Mouse (Mus musculus): ENCODE data around the gene Prf1. TPM values are rescaled to one million over a fixed set of nuclear protein-coding genes. Genes with fewer than 3 reads are reported as not detected.

The Prf1 gene
- total and polyA plus RNA-seq, 3 experiments, result 0.23 to 1.3 (median 0.32) TPM

GRCm38 (mm10) chr10:61273081-61273843 lies 24.4 kb upstream of the Prf1 start, which contains the start of gene Adamts14:
Gene Adamts14 (minus strand): TSS chr10:61273438.
- intact Hi-C loops (cut with DNase I), result loop anchor here (5.0 kb wide), 1 partner anchor 39 kb away; no protein-coding TSS in a partner anchor
- H3K79me2 ChIP-seq (replicated peaks; ENCODE audit: control insufficient read depth, insufficient read depth, low read length), result no peaks in the 10 kb centered on the region
- peaks cover 4% of the 10 kb centered on the region for H3K4me1 ChIP-seq (ENCODE audit: control insufficient read depth, insufficient read depth, low read length)
- H3K4me3 ChIP-seq, result peak within 1 kb of the TSS; percentile 57
- TF ChIP-seq CTCF (IDR thresholded peaks at IDR 0.05) (no peak), EP300 (IDR thresholded peaks at IDR 0.05; ENCODE audit: insufficient read depth, low read depth, low read length) (no peak), POLR2A (IDR thresholded peaks at IDR 0.05; ENCODE audit: insufficient read depth, low read depth, low read length) (no peak)
- H3K9ac ChIP-seq (ENCODE audit: low read depth, low read length), result peak within 1 kb of the TSS; percentile 75
- peak; percentile 65 to 69 for DNase-seq
- H3K36me3 ChIP-seq (ENCODE audit: control insufficient read depth, insufficient read depth, low read length), result no peaks in the 10 kb centered on the region
- WGBS, result 2% methylated on average over 57 of the region's 75 CpGs
- peak within 1 kb of the TSS; percentile 44 for H3K27ac ChIP-seq
- no peaks in the 10 kb centered on the region for H3K27me3 ChIP-seq (ENCODE audit: control insufficient read depth, insufficient read depth, low read length)

- H3K79me2 ChIP-seq (replicated peaks; ENCODE audit: control insufficient read depth, insufficient read depth, low read length), result no peaks in the 10 kb centered on the region
- H3K9ac ChIP-seq (ENCODE audit: low read depth, low read length), result no peak overlapping the region
- WGBS, result 70% methylated on average over 7 of the region's 7 CpGs
- peak; percentile 58 to 63 for DNase-seq
- peak overlapping the region; percentile 34 for H3K27ac ChIP-seq
- TF ChIP-seq POLR2A (IDR thresholded peaks at IDR 0.05; ENCODE audit: insufficient read depth, low read depth, low read length) (0 out of 2 replicates have a peak, but pooled peaks have one; percentile 23), CTCF (IDR thresholded peaks at IDR 0.05) (no peak), EP300 (IDR thresholded peaks at IDR 0.05; ENCODE audit: insufficient read depth, low read depth, low read length) (no peak)
- peaks cover 4% of the 10 kb centered on the region for H3K4me1 ChIP-seq (ENCODE audit: control insufficient read depth, insufficient read depth, low read length)
- no peak overlapping the region for H3K4me3 ChIP-seq
- no peaks in the 10 kb centered on the region for H3K36me3 ChIP-seq (ENCODE audit: control insufficient read depth, insufficient read depth, low read length)
- H3K27me3 ChIP-seq (ENCODE audit: control insufficient read depth, insufficient read depth, low read length), result no peaks in the 10 kb centered on the region
- intact Hi-C loops (cut with DNase I), result loop anchor here (2.0 to 5.0 kb wide), 2 partner anchors 38 to 63 kb away; no protein-coding TSS in a partner anchor
Measured at GRCm38 (mm10) chr10:61273844-61274215, 23.8 kb upstream of the Prf1 start.

- TF ChIP-seq EP300 (IDR thresholded peaks at IDR 0.05; ENCODE audit: insufficient read depth, low read depth, low read length) (no peak), CTCF (IDR thresholded peaks at IDR 0.05) (no peak), POLR2A (IDR thresholded peaks at IDR 0.05; ENCODE audit: insufficient read depth, low read depth, low read length) (no peak)
- Histone ChIP-seq H3K9ac (ENCODE audit: low read depth, low read length) (no peak overlapping the region), H3K4me3 (no peak overlapping the region), H3K79me2 (replicated peaks; ENCODE audit: control insufficient read depth, insufficient read depth, low read length) (no peaks in the 10 kb centered on the region), H3K36me3 (ENCODE audit: control insufficient read depth, insufficient read depth, low read length) (no peaks in the 10 kb centered on the region), H3K27ac (no peak overlapping the region), H3K4me1 (ENCODE audit: control insufficient read depth, insufficient read depth, low read length) (peaks cover 4% of the 10 kb centered on the region), H3K27me3 (ENCODE audit: control insufficient read depth, insufficient read depth, low read length) (no peaks in the 10 kb centered on the region)
- intact Hi-C loops (cut with DNase I), result loop anchor here (2.0 to 5.0 kb wide), 2 partner anchors 38 to 62 kb away; no protein-coding TSS in a partner anchor
- no peak for DNase-seq
- WGBS, result 42% methylated on average over 2 of the region's 2 CpGs
Measured at GRCm38 (mm10) chr10:61274532-61274931, 23.1 kb upstream of the Prf1 start.

- no peak overlapping the region for H3K4me3 ChIP-seq
- no peak overlapping the region for H3K27ac ChIP-seq
- no peaks in the 10 kb centered on the region for H3K79me2 ChIP-seq (replicated peaks; ENCODE audit: control insufficient read depth, insufficient read depth, low read length)
- TF ChIP-seq POLR2A (IDR thresholded peaks at IDR 0.05; ENCODE audit: insufficient read depth, low read depth, low read length) (no peak), EP300 (IDR thresholded peaks at IDR 0.05; ENCODE audit: insufficient read depth, low read depth, low read length) (0 out of 2 replicates have a peak, but pooled peaks have one; percentile 48), CTCF (IDR thresholded peaks at IDR 0.05) (peak; percentile 85)
- DNase-seq, result peak in 1 of 2 experiments; percentile 26
- no peaks in the 10 kb centered on the region for H3K27me3 ChIP-seq (ENCODE audit: control insufficient read depth, insufficient read depth, low read length)
- H3K9ac ChIP-seq (ENCODE audit: low read depth, low read length), result no peak overlapping the region
- WGBS, result 2% methylated on average over 5 of the region's 5 CpGs
- peaks cover 4% of the 10 kb centered on the region for H3K4me1 ChIP-seq (ENCODE audit: control insufficient read depth, insufficient read depth, low read length)
- intact Hi-C loops (cut with DNase I), result loop anchor here (2.0 kb wide), 1 partner anchor 61 kb away; no protein-coding TSS in a partner anchor
- H3K36me3 ChIP-seq (ENCODE audit: control insufficient read depth, insufficient read depth, low read length), result no peaks in the 10 kb centered on the region
Measured at GRCm38 (mm10) chr10:61275669-61276110, 21.9 kb upstream of the Prf1 start.

- H3K79me2 ChIP-seq (replicated peaks; ENCODE audit: control insufficient read depth, insufficient read depth, low read length), result no peaks in the 10 kb centered on the region
- intact Hi-C loops (cut with DNase I), result no loop called here
- 97% methylated on average over 6 of the region's 6 CpGs for WGBS
- no peak overlapping the region for H3K4me3 ChIP-seq
- no peak for DNase-seq
- H3K4me1 ChIP-seq (ENCODE audit: control insufficient read depth, insufficient read depth, low read length), result peaks cover 4% of the 10 kb centered on the region
- H3K27me3 ChIP-seq (ENCODE audit: control insufficient read depth, insufficient read depth, low read length), result no peaks in the 10 kb centered on the region
- TF ChIP-seq POLR2A (IDR thresholded peaks at IDR 0.05; ENCODE audit: insufficient read depth, low read depth, low read length), result no peak
- no peak for TF ChIP-seq CTCF (IDR thresholded peaks at IDR 0.05)
- no peak for TF ChIP-seq EP300 (IDR thresholded peaks at IDR 0.05; ENCODE audit: insufficient read depth, low read depth, low read length)
- no peak overlapping the region for H3K27ac ChIP-seq
- no peaks in the 10 kb centered on the region for H3K36me3 ChIP-seq (ENCODE audit: control insufficient read depth, insufficient read depth, low read length)
- no peak overlapping the region for H3K9ac ChIP-seq (ENCODE audit: low read depth, low read length)
Measured at GRCm38 (mm10) chr10:61277051-61277450, 20.6 kb upstream of the Prf1 start.

All from heart, adult 2 months (tissue).